Mouse (Mus musculus) cerebellum, postnatal 36 days (tissue): ENCODE results near the gene Ercc8.
A peak's percentile ranks its signal among the peaks of the same experiment; 100 is the strongest.

Experiments
- DNase-seq, 2 experiments: peaks; one replicate each; pipeline ENCODE4 v3.0.0; 2021 to 2022; ENCODE audit warnings: mixed read lengths in 2 of 2

The Ercc8 gene

DNA sequence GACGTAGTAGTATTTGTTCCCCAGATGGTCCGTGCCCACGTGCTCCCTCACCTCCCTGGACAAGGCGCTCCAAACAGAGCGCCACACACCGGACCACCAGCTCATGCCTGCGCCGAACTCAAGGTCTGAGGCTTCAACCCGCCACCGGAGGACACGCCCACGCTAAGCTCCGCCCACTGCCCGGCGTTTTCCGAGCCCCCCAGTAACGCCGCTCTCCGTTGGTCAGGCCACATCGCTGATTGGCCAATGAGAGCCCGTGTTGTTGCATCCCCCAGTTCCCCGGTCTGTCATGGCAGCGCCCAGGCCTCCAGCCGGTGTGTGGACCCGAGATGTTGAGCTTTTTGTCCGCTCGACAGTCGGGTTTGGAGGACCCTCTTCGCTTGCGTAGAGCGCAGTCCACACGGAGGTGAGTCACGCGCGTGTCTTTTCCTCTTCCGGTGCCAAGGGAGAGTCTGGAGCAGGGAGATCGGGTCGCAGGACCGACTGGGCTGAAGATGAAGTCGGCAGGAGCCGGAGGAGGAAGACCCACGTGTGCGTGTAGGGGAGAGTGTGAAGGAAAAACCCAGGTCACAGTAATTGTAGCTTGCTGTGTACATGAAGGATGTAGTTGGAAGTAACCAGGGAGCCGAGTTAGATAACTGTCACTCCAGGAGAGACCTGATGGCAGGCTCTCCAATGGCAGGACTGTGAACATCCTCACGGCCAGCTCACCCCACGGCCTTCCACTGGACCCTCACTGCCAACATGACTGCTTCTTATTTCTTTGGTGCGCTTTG, at the start of gene Ercc8, which contains the start of gene Ndufaf2:
Gene Ercc8, plus strand, starts transcription at position 267 of the 776 bp plus-strand sequence.
Gene Ndufaf2, minus strand, starts transcription at position 159 of the 776 bp plus-strand sequence.
- peak; percentile 96 to 97 for DNase-seq

- no peak for DNase-seq
These were observed 47.6 kb upstream of the Ercc8 start for GRCm38 (mm10) chr13:108110929-108111328.

- DNase-seq = no peak
These were observed 45.0 kb upstream of the Ercc8 start for GRCm38 (mm10) chr13:108113536-108113935.

- DNase-seq = no peak
These were observed 44.3 kb upstream of the Ercc8 start for GRCm38 (mm10) chr13:108114257-108114656.

- DNase-seq = no peak
These were observed 40.9 kb upstream of the Ercc8 start for GRCm38 (mm10) chr13:108117654-108118053.

DNA sequence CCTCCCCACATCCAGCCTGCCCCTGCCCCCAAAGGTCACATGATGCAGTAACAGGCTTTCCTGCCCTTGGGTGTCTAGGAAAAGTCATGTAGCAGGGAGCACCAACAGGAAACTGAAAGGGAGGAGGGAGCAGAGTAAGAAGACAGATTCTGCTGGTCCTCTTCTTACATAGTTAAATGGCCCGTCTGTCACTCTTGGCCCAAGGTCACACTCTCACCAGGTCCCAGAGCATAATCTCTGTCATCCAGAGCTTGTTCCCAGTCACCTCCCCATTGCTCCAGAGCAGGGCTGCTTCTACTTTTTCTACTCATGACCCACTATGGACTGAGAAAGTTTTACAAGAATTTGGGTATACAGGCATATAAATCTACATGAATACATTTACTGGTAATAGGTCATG, 40.3 kb upstream of the Ercc8 start:
- peak; percentile 17 to 21 for DNase-seq

DNA sequence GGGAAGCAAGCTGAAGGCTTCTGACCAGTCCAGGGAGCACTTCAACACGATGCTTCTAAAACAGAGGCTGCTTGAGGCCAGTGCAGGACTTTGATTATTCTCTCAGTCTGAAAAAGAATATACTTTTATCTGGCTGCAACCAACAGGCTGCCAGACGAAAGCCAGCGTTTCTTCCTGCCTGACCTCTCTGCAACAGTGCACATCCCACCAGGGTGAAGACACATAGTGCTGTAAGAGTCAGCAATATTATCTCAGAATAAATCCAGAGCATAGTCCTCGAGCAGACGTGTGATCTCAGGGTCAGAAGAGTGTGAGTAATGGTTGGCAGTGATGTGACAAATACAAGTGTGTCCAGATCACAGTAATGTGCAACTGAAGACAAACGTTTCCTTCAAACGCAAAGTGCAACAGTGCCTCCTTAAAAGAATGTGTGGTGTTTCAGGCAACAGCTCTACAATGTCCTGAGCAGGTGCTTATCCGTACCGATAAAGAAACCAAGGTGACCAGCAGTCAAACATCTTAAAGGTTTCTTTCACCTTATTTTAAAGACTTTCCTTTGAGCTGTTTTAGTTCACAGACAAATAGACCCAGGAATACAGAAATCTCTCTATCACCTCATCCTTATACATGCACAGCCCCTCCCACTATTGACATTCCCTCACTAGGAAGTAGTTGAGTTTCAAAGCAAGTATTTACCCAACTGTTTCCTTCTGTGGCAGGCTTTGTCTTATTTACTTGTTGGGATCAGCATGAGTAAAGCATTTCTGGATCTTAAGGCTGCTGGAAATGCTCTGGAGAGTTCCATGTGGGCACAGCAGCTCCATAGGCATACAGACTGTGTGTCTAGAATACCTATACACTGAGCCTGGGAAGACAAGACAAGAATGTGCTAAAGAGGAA, 38.9 kb upstream of the Ercc8 start:
- no peak for DNase-seq

DNA sequence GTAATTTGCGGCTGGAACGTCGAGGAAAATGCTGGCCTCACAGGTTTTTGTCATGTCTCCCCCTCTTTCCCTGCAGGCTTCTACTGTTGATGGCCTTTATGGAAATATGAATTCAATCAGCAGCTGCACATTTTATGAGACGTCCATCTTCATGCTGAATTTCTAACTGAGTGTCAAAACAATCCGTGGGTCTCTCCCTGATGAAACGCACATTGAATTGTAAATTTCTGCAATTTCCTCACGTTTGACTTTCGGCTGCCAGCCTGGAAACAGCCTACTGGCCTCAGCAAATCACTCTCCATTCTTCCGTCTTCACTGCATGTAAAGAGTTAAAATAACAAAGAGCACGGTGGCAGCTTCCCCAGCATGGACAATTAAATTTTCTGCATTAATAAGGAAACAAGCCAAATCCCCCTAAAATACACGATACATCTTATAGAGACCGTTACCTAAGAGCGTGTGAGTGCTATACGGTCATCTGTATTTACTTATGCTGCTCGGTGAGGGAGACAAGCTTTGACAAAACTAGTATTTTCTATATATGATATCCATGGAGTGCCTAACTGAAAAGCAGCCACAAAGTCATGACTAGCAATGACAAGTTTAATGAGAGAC, 35.3 kb upstream of the Ercc8 start:
- no peak for DNase-seq

GRCm38 (mm10) chr13:108124096-108124495, 34.4 kb upstream of the Ercc8 start:
- no peak for DNase-seq

DNA sequence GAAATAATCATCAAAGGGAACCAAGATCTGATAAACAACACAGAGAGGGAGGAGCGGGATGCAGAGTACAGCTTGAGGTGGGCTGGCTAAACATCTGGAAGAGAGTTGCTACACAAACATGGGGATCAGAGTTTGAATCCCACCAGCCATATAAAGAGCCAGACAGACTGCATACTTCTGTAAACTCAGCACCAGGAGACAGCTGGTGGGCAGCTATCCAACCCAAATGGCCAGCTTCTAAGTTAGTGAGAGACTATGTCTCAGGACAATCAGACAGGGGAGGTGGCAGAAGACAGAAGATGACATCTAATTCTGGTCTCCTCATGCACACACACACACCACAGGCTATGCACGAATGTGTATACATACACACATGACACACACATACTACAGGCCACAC, 32.3 kb upstream of the Ercc8 start:
- no peak for DNase-seq

- peak; percentile 17 to 29 for DNase-seq
These were observed 31.4 kb upstream of the Ercc8 start for GRCm38 (mm10) chr13:108127130-108127529.

DNA sequence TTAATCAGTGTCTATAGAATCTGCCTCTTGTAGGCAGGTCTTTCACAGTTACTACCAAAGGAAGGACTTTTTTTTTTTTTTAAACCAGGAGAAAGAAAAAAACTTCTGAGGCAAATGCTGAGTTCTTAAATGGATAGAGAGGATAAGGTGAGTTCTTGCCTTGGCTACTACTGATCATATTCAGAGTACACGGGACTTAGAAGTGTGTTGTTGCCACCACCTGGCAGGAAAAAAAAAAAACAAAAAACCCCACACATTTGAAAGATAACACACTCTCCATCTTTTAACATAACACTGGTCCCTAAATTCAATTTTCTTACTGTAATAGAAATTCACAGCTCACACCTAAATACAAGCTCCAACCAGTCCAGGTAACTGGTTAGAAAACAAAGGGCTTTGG, 30.6 kb upstream of the Ercc8 start:
- DNase-seq = no peak

- no peak for DNase-seq
These were observed 29.5 kb upstream of the Ercc8 start for GRCm38 (mm10) chr13:108129070-108129469.

- DNase-seq = no peak
These were observed 27.8 kb upstream of the Ercc8 start for GRCm38 (mm10) chr13:108130737-108131136.

- no peak for DNase-seq
These were observed 26.3 kb upstream of the Ercc8 start for GRCm38 (mm10) chr13:108132031-108132819.

- DNase-seq = no peak
These were observed 22.9 kb upstream of the Ercc8 start for GRCm38 (mm10) chr13:108135617-108136016.

DNA sequence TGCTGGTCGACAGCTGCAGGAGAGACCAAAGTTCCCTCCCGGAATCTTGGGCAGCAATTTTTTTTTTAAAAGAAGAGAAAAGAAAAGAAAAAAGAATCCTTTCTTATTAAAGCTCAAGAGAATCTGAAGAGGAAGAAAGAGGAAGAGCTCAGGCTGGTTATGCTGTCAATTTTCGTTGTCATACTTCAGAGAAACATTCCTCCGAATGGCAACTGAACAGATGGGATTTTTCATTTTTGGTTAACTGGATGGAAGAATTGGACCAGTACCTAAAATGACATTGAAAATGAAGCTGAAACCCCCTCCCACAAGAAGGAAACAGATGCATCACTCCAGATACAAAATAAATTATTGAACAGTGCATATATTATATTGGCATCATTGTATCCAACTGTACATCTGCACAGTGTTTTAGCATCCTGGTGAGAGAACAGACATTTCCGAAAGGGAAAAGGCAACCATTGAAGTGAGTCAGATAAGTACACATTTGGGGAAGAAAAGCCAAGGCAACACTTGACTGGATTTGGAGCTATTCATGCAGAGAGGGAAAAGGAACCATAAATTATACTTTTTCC, 20.0 kb upstream of the Ercc8 start:
- no peak for DNase-seq

GRCm38 (mm10) chr13:108144086-108144485, 14.4 kb upstream of the Ercc8 start:
- DNase-seq = no peak

GRCm38 (mm10) chr13:108151782-108152181, 6.7 kb upstream of the Ercc8 start:
- DNase-seq = no peak

DNA sequence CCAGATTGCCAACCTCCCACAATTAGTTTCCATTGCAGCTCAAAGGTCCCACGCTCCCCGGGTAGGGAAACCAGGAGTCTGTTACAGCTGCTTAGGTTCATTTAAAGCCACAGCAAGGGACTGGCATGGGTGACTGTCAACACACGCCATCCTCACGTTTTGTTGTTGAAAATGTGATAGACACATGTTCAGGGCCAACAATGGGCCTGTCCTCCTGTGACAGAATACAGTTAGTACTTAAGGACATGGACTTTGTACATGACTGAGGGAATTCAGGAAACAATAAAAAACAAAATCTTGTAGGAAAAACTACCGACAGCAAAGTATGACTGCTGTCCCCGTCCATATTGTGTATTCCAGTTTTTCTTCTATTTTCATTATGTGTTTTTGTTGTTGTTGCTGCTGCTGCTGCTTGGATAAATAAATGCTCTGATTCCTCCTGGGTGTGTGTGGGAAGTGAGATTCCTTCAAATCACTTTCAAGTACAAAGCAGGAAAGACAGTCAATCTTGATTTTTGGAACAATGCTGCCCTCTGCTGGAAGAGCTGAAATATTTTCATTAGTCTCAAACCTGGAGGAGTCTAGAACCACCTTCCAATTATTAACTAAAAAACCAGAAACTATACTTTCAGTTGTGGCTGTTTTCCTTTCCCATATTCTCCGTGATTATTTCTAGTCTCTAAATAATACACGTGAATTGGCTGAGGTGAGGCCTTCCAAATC, 5.7 kb upstream of the Ercc8 start:
- peak in 1 of 2 experiments; percentile 44 for DNase-seq

DNA sequence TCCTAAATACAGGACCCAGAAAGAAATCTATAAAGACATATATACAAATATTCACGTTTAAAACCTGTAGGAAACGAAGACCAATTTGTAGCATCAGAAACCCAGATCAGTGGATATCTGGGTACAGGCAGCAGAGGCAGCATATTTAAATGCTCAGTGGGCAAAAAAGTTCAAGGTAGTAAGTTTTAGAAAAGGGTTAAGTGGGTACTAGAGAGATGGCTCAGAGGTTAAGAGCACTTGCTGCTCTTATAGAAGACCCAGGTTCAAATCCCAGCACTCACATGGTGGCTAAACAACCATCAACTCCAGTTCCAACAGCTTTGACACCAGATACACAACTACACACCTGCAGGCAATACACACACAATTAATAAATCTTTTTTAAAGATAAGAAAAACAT, 1.4 kb upstream of the Ercc8 start:
- no peak for DNase-seq
